Mouse (Mus musculus) embryo, embryonic 10 days (tissue): ENCODE measurements at regions not wholly inside any gene's neighbourhood (a gene's known extent, or its start where the extent isn't known, plus 50 kb on each side); places are given as distances from the start of the nearest gene placed in this dataset.

Source experiments
- DNase-seq: peaks from one replicate; pipeline ENCODE4 v3.0.0-alpha.2; 2015; ENCODE audit warnings: low spot score

- no peak for DNase-seq
Measured at GRCm38 (mm10) chr12:25187216-25187615, 90.3 kb upstream of the Id2 start.

DNA sequence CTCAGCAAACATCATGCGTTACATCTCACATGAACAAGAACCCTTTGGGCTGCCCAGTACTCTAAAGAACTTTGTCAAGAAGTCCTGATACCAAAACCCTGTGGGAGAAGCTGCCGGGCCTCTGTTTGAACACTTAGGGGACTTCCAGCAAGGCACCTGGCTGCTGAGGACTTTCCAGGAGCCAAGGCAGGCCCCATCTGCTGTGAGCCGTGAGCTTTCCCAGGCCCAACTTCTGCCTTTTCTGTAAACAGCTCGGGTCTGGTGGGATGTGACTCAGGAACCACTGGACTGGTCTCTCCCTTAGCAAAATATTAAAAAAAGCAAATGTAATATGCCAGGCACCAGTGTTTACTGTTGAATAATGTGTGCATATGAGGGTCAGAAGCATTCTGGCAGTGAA, 85.7 kb upstream of the Id2 start:
- DNase-seq, result no peak

DNA sequence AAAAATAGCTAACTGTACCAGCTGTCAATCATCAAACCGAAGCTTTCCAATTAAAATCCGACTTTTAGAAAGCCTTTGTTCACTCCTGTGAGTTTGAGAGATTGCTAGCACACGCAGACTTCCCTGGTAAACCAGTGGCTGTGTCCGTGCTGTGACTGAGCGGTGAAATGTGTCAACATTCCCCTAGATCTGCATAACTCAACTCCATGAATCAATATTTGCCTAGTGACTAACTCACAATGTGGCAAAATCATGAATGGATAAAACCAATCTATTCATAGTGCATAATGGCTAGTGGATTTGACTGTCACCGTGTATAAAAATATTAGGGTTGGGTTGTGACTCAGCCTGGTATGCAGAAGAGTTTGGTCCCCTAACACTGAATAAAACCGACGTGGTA, 84.4 kb upstream of the Id2 start:
- DNase-seq, result no peak

- no peak for DNase-seq
Measured at GRCm38 (mm10) chr12:25180861-25181260, 83.9 kb upstream of the Id2 start.

DNA sequence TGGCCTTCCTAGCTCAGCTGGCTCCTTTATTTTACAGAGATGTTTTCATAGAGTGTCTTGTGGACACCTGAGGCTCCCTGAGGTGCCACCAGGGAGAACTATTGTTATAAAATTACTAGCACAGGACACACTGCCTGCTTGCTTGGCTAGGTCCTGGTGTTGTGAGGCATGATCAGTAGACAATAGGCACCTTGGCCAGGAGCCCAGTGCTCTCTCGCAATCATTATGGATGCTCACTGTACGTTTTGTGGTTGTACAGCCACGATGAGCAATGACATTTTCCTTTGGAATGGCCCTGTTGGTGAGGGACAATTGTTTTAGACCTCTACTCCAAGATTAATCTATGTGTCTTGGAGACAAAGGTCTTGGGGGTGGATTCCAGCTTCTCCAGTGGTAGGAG, 83.3 kb upstream of the Id2 start:
- no peak for DNase-seq

DNA sequence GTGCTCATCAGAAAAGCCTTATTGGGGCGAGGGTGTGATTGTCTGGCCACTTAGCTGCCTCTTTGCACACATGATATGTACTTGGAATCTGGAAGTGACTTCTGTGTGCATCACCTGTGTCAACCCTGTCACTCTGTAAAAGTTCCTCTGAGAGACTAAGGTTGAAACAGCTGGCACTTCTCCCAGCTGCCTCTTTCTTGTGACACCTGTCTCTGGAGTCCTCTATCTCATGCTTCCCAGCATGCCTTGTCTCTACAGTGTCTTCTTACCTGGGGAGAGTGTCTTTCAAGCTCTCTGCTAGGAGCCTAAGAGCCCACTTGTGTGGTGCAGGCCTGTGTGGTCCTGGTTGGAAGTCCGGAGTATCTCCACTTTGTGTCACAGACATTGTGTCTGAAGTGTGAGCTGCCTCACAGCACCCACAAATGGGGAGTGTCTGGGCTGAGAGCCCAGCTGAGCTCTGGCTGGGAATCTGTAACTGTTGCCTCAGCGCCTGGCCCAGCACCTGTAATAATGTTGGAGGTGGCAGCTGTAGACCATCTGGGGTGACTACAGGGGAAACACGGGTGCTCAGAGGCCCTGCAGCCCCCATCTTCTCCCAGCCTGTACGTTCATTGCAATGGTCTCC, 81.7 kb upstream of the Id2 start:
- DNase-seq, result no peak

DNA sequence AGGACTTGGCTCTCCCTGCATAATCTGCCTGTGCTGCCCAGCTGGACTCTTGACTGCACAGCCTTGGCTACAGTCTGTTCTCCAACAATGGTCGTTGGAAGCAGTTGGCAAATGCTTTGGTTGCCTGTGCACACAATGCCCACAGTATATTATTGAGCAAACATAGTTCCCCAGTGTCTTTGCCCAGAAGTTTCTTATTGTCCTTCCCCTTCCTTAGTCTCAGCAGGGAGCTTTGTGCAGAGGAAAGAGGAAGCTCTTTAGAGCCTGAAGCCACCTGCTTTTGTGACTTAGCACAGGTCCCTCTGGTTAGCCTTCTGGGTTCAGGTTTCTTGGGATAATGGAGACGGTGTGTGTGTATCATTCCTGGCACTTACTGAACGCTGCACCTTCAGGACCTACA, 80.9 kb upstream of the Id2 start:
- DNase-seq, result no peak

GRCm38 (mm10) chr12:25176565-25176964, 79.6 kb upstream of the Id2 start:
- DNase-seq, result no peak

DNA sequence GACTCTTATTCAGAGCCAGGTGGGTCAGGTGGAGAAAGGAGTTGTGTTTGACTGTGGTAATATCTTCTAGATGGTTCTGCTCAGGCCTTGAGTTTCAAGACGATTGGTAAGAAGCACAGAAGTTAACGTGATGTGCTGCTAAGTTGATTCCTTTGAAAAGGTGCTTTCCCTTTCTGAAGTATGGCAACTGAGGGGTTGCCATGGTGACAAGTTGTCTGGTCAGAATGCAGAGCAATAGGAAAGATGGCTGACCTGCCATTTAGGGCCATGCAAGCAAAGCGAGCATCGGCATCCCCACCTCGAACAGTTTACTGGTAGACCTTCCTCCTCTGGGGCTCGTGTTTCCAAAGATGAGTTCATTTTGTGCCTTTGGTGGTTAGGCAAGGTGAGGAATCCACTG, 76.1 kb upstream of the Id2 start:
- no peak for DNase-seq

DNA sequence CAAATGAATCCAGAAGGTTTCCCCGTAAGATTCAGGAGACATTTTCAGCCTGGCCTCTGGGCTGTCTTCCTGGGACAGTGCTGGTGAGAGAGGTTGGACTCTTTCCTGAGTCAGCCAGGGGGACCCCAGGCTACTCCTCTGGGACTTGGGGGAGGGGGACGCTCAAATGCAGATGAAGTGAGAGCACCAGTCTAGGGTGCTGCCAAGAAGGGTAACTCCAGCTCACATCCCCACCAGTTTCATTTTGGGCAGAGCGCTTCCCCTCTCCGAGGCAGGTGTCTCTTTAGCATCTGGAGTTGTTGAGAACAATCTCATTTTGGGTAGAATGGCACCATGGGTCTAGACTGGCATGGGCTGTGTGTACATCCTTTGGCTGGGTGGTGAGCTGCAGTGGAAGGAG, 75.5 kb upstream of the Id2 start:
- DNase-seq, result no peak

DNA sequence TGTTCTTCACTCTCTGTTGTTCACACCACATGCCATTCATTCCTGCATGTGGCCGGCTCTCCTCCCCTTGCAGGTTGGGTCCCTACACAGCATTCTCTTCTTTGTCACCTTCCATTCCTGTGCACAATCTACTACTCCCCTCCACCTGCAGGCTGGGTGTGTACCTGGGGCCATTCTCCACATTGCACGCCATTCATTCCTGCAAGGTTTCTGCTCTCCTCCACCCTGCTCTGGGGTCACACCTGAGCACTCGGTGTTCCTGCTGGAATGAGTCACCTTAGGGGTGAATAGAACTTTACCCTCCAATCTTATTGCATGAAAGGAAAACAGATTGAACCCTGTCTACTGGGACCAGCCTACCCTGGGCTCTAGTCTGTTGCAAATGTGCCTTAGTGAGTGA, 72.7 kb upstream of the Id2 start:
- DNase-seq, result no peak

DNA sequence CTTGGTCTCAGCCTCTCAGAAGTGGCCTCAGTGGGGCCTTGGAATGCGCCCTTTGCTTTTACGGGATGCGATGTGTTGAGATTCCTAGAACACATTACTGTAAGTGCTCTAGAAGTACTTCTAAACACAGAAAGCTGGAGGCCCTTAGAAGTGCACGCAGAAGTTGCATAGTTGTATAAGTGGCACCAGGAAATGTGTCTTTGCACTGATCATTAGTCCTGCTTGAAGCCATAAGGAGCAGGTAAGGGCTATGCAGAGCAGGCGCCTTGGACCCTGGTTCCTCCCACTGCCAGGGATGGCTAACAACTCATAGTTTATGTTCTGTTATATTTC, 71.2 kb upstream of the Id2 start:
- DNase-seq, result no peak

- no peak for DNase-seq
Measured at GRCm38 (mm10) chr12:25167504-25168212, 70.7 kb upstream of the Id2 start.

DNA sequence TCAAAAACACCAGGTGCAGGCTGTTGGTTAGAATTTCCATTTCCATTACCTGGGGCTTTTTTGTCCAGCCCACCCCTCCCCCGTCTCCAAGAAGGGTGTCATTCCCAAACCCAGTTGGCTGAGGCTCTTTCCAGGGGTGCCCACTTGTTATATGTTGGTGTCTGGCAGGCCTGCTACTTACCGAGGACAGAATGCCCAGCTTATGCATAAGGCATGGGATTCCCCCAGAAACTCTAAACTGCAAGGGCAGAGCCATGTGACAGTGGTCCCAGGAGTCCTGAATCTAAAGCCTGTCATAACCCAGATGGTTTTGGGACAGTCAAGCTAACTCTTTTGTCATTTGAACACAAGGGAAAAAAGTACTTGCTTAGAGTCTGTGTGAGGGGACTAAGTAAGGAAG, 69.6 kb upstream of the Id2 start:
- no peak for DNase-seq

- DNase-seq, result no peak
Measured at GRCm38 (mm10) chr12:25165650-25166049, 68.7 kb upstream of the Id2 start.

DNA sequence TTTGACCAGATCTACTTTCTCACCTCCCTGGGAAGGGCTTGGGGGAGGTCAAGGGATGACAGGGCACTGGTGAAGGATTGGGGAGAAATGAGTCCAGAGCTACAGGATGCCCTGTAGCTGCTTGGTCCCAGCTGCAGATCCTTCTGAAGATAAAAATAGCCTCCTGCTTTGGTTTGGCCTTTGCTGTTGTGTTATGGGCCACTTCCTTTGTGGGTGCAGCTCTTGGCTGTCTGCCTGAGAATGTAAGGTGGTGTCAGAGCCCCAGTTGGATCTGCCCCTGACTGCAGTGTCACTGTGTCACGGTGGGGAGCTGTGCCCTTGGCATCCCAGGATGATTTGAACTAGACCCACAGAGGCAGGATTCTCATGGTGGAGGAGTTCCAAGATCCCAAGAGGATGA, 67.8 kb upstream of the Id2 start:
- DNase-seq, result no peak

DNA sequence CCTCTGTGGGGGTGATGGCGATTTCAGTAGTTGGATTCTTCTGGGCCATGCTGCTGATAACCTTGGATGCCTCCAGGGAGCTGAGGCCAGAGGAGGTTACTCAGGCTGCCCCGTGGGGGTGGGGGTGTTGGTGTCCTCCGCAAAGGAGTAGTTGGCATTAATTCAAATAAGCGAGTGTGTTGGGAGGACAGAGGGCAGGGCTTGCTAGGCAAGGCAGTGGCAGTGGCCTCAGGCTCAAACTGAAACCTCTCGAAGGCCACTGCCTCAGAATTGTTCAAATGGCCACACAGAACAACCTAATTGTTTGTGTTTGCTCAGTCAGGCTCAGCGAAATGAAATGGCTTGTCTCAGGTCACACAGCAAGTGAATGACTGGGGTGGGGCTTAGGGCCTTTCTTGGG, 66.6 kb upstream of the Id2 start:
- peak; percentile 66 for DNase-seq

DNA sequence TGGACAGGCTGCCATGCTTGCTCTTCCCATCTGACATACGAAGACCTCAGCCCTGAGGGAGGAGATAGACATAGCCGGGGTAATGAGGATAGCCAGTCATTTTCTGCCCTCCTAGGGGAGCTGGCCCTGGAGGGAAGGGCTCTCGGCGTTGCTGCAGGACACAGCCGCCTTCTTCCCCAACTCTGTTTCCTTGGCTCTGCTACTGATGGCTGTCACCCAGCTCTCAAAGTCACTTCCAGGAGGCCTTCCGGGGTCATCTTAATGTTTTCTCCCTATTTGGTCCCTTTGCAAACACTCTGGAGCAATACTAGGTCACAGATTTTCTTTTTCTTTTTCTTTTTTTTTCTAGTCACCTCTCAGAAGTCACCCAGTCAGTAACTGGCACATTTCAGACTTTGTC, 65.9 kb upstream of the Id2 start:
- DNase-seq, result no peak

DNA sequence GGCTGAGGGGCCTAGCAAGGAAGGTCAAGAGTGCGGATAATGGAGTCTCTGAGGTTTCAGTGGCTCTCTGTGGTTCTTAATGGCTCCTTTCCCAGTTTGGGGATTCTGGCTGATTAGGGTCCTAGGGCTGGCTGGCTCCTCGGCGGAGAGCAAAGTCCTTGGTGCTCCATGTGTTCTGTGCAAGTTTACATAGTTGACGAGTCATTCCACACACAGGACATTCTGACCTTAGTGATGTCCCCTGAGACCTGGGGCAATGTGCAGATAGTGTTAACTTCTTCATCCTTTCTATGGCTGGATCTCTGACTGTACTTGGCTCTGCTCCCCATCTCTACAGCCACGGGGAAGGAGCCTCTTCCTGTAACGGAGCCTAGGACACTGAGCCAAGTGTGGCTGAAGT, 65.0 kb upstream of the Id2 start:
- DNase-seq, result no peak

DNA sequence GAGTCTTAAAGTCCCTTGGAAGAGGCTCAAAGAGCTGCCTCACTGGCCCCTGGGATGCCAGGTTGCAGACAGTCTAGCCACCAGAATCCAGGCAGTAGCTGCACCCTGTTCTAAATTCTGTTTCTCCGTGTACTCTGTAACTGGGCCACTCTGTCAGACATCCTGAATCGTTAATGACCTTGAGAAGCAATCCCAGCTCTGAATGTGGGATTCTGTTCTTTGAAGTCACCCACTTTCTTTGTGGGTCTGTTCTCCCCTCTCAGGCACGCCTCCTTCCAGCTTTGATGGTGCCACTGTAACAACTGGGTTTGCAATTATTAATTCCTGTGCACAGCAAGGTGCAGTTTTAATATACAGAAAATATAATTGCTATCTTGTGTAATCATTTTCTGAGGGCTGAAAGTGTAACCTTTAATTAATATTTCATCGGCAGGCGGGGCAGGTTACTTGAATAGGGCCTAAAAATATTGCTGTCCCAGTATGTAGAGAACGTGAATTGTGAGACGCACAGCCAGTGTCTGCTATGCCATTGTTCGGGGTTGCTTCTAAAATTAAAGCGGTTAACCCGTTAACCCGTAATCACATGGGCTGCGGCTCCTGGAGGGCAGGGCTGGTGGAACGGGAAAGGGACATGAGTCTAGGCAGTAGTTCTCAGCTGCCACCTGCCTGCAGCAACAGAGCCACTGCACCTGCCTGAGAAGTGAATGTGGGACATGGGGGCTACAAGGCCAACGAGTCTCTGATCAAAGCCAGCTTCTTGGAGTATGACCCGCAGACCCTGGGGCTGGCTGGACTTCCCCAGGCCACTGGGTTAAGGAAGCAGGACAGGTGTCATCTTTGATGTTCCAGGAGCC, 64.3 kb upstream of the Id2 start:
- DNase-seq, result no peak

GRCm38 (mm10) chr12:25159091-25159490, 62.2 kb upstream of the Id2 start:
- DNase-seq, result no peak

DNA sequence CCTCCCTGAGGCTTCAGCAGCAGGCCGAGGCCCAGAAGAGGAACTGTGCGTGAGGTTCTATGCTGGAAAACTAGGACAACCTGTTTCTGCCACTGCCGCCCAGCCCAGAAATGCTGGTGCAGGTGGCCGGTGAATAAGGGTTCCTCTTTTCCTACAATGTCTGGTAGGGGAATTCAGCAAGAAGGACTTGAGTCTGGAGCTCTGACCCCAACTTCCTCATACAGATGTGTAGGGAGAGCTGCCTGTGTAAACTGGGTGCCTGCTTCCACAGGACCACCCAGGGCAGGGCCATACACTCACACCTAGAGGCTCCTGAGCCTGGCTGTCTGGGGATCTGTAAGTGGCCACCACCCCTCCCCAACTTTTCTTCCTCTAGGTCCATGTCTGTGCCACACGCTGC, 60.3 kb upstream of the Id2 start:
- DNase-seq, result no peak

GRCm38 (mm10) chr12:25155396-25155795, 58.5 kb upstream of the Id2 start:
- peak; percentile 14 for DNase-seq
